Mouse (Mus musculus) right cerebral cortex, adult 2 months (tissue): ENCODE measurements around the gene Chrnd.
A peak's percentile ranks its signal among the peaks of the same experiment; 100 is the strongest.

Experiments
- DNase-seq, 2 experiments: peaks; one replicate each; pipeline ENCODE4 v3.0.0; 2021 to 2022; ENCODE audit warnings: low spot score in 2 of 2

Chrnd gene

GRCm38 (mm10) chr1:87184751-87185139 lies 5.7 kb upstream of the Chrnd start:
- peak; percentile 74 to 77 for DNase-seq

DNA sequence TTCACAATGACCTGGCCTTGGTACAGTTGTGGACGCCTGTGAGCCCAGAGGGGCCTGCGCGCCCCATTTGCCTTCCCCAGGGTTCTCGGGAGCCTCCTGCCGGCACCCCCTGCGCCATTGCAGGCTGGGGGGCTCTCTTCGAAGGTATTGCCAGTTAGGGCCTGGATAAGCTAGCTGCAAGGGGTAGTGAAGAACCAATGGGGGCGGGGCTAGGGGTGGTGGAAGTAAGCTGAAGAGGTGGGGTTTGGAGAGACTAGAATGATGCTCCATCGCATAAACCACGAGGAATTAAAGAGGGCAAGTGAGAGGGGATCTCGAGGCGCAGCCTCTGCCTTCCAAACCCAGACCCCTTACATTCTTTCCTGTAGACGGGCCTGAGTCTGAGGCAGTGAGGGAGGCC lies 4.9 kb upstream of the Chrnd start:
- DNase-seq: no peak

- no peak for DNase-seq
Measured at GRCm38 (mm10) chr1:87186261-87187036, 4.0 kb upstream of the Chrnd start.

DNA sequence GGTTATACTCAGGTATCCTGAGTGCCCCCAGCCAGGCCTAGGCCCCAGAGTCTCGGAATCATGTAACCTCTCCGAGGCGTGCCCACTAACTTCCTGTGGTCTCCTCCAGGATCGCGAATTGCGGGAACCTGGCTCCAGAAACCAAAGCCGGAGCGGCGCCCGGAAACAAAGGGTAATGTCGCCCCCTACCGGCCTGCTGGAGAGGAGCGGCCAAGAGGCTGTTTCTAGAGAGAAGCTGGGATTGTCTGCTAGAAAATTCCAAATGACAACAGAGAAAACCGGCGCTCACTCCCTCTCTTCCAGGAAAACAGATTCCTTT lies 3.4 kb upstream of the Chrnd start:
- peak; percentile 75 to 81 for DNase-seq

- no peak for DNase-seq
Measured at GRCm38 (mm10) chr1:87197296-87197695, 6.9 kb downstream of the Chrnd start.

GRCm38 (mm10) chr1:87198119-87199065 lies 8.0 kb downstream of the Chrnd start:
- DNase-seq: no peak

GRCm38 (mm10) chr1:87200811-87201210 lies 10.4 kb downstream of the Chrnd start:
- DNase-seq: no peak

DNA sequence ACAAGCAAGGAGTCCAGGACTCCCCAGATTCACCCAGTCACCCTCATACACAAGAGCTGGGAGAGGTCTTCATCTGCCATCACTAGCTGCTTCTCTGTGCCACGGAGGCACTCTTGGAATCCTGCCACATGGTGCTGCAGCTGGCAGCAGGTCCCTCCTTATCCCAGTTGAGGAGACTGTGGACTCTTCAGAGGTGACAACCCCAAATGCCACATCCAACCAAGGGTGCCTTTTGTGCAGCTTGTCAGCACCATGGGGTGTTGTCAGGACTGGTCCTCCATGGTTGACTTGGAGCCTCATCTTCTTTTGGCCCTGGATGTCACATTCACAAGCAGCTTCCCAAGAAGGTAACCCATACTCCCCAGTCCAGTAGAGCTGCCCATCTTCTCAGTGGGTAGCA lies 11.4 kb downstream of the Chrnd start:
- no peak for DNase-seq

- DNase-seq: no peak
Measured at GRCm38 (mm10) chr1:87203779-87204178, 13.4 kb downstream of the Chrnd start.

DNA sequence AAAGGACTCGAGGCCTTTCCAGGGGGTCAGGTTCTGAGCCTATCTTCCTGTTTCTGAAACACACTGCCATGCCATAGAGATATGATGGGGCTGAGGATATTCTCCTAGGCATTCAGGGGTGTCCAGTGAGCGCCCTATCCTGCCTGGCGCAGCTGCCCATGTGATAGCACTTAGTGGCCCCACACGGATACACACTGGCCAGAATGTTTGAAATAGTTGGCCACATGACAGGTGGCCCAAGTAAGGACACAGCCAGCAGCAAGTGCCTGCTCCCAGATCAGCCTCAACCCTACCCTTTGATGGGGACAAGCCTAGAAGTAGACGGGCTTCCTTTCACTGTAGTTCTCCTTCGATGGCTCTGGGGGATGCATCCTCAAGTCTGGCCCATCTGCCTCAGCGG lies 14.1 kb downstream of the Chrnd start, which contains the start of gene Chrng:
TSS of gene Chrng (plus strand) at position 193 of the 400 bp plus-strand sequence.
- DNase-seq: no peak

DNA sequence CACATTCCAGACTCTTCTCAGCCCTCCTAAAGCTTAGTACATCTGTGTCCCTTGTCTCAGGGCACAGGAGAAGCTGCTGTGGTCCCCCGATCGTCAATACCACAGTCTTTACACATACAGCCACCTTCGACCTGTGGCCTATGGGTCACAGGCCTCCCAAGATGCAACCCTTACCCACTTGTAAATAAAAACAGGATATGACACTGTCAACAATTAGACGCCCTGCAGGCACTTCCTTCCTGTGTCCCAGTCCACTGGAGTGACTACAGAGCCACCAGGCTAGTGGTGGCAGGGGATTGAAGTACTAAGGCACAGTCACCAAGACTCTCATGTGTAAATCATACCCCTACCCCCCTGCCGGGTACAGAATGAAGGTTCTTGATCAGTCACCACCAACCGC lies 14.6 kb downstream of the Chrnd start:
- no peak for DNase-seq

DNA sequence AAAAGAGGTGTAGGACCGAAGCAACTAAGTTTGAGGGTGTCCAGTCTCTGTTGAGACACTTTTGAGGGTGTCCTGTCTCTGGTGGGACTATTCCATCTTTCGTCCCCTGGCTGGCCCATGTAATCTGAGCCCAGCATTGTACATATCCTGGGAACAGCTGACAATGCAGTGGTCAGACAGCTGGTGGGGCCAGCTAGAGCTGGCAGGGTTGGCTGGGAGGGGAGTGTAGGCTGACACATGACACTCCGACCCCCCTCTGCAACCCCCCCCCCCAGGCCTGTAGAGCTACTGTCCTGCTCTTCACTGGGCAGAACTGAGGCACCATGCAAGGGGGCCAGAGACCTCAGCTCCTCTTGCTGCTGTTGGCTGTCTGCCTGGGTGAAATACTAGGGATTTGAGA lies 15.1 kb downstream of the Chrnd start:
- no peak for DNase-seq

DNA sequence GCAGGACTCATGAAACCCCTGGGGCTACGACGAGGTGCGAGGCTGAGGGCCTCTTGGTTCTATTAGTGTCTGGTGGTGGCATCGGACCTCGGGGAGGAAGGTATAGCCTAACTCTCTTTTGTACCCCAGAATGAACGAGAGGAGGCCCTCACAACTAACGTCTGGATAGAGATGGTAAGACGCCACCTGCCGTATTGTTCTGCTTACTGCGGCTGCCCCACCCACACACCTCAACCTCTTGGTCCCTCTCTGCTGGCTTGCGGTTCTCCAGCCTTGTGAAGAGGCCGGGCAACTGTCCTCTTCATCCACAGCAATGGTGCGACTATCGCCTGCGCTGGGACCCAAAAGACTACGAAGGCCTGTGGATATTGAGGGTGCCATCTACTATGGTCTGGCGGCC lies 15.9 kb downstream of the Chrnd start:
- no peak for DNase-seq

DNA sequence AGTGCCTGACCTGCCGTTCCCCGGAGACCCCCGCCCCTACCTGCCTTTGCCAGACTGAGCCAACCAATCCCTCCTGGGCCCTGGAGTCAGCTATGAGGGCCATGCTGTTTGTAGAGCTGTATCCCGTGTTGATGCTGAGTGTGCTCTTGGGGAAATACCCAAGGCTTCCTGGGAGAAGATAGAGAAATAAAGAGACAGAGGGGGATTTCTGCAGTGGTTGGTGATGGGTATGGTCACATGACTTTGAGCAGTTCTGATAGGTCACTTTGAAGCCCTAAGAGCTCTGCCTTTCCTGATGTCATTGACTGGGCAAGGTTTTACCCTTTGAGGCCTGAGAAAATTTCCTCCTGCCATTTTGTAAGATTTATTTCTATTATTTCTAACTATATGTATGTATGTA lies 21.0 kb downstream of the Chrnd start:
- DNase-seq: no peak

- peak; percentile 89 to 90 for DNase-seq
Measured at GRCm38 (mm10) chr1:87213735-87214704, 23.6 kb downstream of the Chrnd start, which contains the start of gene Eif4e2. Gene Eif4e2 (plus strand): TSS chr1:87213914.

DNA sequence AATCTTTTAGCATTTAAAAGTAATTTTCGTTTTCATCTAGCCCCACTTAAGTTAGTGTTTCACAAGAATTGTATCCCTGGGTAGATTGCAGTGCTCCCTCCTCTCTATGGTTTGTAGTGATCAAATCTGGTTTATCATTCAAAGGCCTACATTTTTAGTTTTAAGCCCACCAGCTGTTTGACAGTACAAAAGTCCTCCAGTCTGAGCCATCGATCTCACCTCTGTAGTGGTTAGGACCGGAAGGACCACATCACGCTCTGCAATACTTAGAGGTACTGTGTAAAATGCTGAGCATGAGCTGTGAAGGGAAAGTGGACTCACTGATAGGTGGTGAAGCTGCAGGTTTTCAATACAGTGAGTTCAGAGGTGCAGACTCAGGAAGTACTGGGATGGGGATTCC lies 24.3 kb downstream of the Chrnd start:
- DNase-seq: no peak

- peak in 1 of 2 experiments; percentile 6 for DNase-seq
Measured at GRCm38 (mm10) chr1:87217938-87218337, 27.5 kb downstream of the Chrnd start.

GRCm38 (mm10) chr1:87225739-87226138 lies 35.3 kb downstream of the Chrnd start:
- DNase-seq: no peak

- DNase-seq: no peak
Measured at GRCm38 (mm10) chr1:87226409-87227159, 36.2 kb downstream of the Chrnd start.

GRCm38 (mm10) chr1:87227160-87227550 lies 36.7 kb downstream of the Chrnd start:
- no peak for DNase-seq

DNA sequence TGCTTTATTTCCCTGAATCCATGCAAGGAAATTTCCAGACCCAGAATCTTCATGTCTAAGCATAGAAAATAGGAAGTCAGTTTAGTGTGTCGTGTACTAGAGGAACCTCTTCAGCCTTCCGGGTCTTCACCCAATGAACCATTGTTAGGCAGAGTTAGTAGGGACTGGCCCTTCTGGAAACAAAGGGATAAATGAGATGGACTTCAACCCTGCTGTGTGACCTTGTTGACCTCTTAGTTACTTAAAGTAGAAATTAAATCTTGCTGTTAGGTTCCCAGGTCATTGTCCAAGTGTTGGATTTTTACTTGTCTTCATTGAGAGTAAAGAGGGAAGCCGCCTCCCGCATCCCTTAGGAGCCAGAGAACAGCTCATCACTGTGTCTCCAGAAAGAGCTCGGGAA lies 40.2 kb downstream of the Chrnd start:
- no peak for DNase-seq
